Mouse (Mus musculus) fibroblast of lung, adult 2 months (primary cell): ENCODE data around the gene Nup160.
A peak's percentile ranks its signal among the peaks of the same experiment; 100 is the strongest.

Experiments
- DNase-seq: peaks from one replicate; pipeline ENCODE4 v3.0.0-alpha.2; 2011; ENCODE audit warnings: low read depth

Nup160 gene

GRCm38 (mm10) chr2:90666591-90667387, 10.2 kb upstream of the Nup160 start:
- DNase-seq, result no peak

GRCm38 (mm10) chr2:90667388-90668265, 9.4 kb upstream of the Nup160 start:
- DNase-seq, result no peak

GRCm38 (mm10) chr2:90670343-90670742, 6.7 kb upstream of the Nup160 start:
- DNase-seq, result no peak

GRCm38 (mm10) chr2:90673339-90673738, 3.7 kb upstream of the Nup160 start:
- no peak for DNase-seq

GRCm38 (mm10) chr2:90674555-90674954, 2.5 kb upstream of the Nup160 start:
- DNase-seq, result no peak

GRCm38 (mm10) chr2:90675488-90675887, 1.5 kb upstream of the Nup160 start:
- no peak for DNase-seq

- DNase-seq, result no peak
Measured at GRCm38 (mm10) chr2:90678256-90679060, 1.4 kb downstream of the Nup160 start.

GRCm38 (mm10) chr2:90679061-90679810, 2.2 kb downstream of the Nup160 start:
- peak; percentile 66 for DNase-seq

GRCm38 (mm10) chr2:90700943-90701342, 23.9 kb downstream of the Nup160 start:
- DNase-seq, result no peak

- DNase-seq, result no peak
Measured at GRCm38 (mm10) chr2:90708548-90708947, 31.5 kb downstream of the Nup160 start.

GRCm38 (mm10) chr2:90715555-90716092, 38.6 kb downstream of the Nup160 start:
- no peak for DNase-seq

- DNase-seq, result no peak
Measured at GRCm38 (mm10) chr2:90717366-90717765, 40.4 kb downstream of the Nup160 start.

- no peak for DNase-seq
Measured at GRCm38 (mm10) chr2:90717948-90718347, 40.9 kb downstream of the Nup160 start.

GRCm38 (mm10) chr2:90726818-90727217, 49.8 kb downstream of the Nup160 start:
- no peak for DNase-seq

- no peak for DNase-seq
Measured at GRCm38 (mm10) chr2:90735326-90735725, 58.3 kb downstream of the Nup160 start.

- no peak for DNase-seq
Measured at GRCm38 (mm10) chr2:90738801-90739200, 61.8 kb downstream of the Nup160 start.

- DNase-seq, result no peak
Measured at GRCm38 (mm10) chr2:90739327-90739726, 62.3 kb downstream of the Nup160 start.

GRCm38 (mm10) chr2:90739921-90740320, 62.9 kb downstream of the Nup160 start:
- DNase-seq, result no peak

GRCm38 (mm10) chr2:90744285-90745052, 67.5 kb downstream of the Nup160 start:
- no peak for DNase-seq

- peak; percentile 99 for DNase-seq
Measured at GRCm38 (mm10) chr2:90745053-90745678, 68.2 kb downstream of the Nup160 start, which contains the start of gene Fnbp4. Fnbp4 (plus strand) TSS chr2:90745370.
